Mouse (Mus musculus) adipocyte (in vitro differentiated cells): ENCODE measurements around the gene Pls1.

Experiments used
- DNase-seq: peaks from one replicate; pipeline ENCODE4 v3.0.0-alpha.2; 2016; ENCODE audit warnings: low spot score

Gene Pls1

GRCm38 (mm10) chr9:95801610-95802451 is 43.3 kb downstream of the Pls1 start:
- DNase-seq: no peak

GRCm38 (mm10) chr9:95796323-95796722 is 48.8 kb downstream of the Pls1 start:
- no peak for DNase-seq

DNA sequence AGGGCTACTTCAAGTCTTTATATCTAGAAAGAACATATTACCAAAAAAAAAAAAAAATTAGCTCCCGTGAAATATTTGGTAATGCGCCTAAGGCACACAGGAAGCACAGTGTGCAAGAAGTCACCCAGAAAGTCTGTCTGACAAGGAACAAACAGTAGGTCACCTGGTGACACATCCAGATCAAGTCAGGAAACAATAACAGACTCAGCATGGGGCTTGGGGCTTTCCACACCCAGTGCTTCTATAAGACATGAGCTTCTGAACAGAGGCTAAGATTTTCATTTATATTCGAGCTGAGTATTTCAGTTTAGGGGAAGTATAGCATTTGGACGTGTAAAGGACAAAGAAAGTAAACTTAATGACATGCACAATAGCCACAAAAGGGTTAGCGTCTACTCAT is 49.3 kb downstream of the Pls1 start:
- no peak for DNase-seq

- DNase-seq: no peak
Measured at GRCm38 (mm10) chr9:95795077-95795784, 49.9 kb downstream of the Pls1 start.

DNA sequence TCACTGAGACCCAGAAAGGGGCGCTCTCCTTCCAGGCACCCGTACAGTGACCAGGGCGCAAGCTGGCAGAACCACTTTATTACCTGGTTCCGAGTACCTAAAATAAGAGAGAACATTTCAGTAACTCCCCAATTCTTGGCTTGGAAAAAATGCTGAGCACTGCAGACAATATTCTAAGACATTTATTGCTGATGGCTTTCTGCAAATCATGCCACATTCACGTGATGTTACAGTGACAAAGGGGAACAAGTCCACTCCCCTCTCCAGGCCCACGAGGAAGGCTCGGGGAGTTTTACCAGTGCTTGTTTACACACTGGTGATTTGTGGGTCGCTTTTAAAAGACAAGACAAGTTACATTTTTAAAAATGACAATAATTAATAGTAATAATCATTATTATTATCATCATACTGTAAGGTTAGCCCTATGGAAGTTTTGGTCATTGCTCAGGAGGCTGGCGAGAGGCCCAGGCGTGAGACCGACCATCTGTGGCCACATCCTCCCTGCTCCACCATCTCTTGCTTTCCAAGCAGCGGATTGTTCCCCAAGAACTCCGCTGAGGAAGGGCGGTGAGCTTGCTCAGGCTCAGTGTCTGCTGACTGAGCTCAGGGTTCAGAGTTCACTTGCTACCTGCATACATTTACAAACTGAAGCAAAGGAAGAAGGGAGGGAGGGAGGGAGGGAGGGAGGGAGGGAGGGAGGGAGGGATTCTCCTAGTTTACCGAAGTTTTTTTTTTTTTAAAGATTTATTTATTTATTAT is 50.9 kb downstream of the Pls1 start:
- no peak for DNase-seq

DNA sequence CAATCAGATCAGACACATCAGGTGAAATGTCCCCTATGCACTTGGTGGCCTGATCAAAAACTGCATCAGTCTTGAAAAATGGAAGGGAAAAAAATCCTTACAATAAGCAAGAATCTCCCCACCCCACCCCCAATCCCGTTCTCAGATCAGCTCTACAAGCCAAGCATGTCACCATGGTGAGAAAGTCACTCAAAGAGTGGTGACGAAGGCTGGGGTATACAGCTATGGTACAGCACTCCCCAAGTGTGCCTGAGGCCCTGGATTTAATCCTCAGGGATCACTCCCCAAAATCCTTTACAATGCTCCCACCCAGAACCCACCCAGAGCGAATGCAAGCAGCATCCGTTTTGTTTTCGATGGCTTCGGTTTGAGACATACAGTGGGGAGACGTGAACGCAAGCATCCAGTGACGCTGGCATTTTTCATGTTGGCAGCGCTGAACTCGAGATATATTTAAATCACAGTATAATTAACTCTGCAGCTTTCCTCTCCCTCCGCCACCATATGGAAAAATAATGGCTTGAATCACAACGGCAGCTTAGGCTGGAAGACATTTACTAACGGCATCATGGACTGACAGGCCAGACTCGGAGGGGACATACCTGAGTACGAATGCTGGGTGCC is 60.1 kb downstream of the Pls1 start:
- no peak for DNase-seq

- no peak for DNase-seq
Measured at GRCm38 (mm10) chr9:95783646-95784293, 61.3 kb downstream of the Pls1 start.

GRCm38 (mm10) chr9:95771671-95772070 is 73.4 kb downstream of the Pls1 start:
- DNase-seq: no peak

DNA sequence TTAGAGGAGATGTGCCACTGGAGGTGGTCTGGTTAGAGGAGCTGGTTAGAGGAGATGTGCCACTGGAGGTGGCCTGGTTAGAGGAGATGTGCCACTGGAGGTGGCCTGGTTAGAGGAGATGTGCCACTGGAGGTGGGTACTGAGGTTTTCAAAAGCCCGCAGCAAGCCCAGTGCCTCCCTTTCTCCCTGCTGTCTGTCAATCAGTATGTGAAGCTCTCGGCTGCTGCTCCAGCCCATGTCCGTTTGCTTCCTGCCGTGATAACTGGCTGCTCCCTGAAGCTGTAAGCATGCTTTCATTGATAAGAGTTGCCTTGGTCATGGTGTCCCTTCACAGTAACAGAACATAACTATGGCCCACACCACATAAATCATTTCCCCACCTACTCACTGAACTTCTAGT is 81.9 kb downstream of the Pls1 start:
- DNase-seq: no peak

DNA sequence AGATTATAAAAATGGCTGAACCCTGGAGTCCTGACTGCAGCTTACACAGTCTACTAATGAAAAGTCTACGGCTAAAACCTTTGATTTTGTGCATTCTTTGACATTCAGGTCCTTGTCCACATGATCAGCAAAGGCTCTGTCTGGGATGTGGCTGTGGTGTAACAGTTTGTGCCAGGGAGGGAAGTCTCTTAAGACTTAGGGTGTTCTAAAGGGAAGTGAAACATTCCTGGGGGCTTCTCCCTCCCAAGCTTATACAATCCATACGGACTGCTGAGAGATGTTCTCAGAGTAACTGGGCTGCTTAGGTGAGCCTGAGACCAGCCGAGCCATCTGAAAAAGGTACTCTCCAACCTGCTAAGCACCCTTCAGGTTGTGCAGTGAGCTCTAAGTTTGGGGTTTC is 82.9 kb downstream of the Pls1 start:
- no peak for DNase-seq

DNA sequence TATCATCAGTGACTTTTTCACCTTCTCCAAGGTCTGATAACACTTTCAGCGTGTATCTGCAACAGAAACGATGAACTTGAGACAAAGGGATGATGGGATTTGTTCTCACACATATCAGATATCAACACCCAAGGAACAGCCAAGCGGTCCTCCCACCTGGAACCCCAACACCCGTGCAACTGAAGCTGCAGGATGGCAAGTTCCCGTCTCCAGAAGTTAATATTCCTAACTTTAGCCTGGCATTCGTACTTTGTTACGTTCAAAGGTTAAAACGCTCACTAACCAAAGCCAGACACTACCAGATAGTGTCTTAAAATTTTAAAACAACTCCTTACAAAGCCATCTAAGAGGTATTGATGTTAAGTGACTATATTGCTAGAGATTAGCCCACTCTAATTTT is 83.7 kb downstream of the Pls1 start:
- no peak for DNase-seq

- no peak for DNase-seq
Measured at GRCm38 (mm10) chr9:95750746-95751145, 94.4 kb downstream of the Pls1 start.

GRCm38 (mm10) chr9:95750037-95750511 is 95.0 kb downstream of the Pls1 start, which contains the start of gene Trpc1:
Gene Trpc1, minus strand, starts transcription at chr9:95750375.
- DNase-seq: peak; percentile 83

DNA sequence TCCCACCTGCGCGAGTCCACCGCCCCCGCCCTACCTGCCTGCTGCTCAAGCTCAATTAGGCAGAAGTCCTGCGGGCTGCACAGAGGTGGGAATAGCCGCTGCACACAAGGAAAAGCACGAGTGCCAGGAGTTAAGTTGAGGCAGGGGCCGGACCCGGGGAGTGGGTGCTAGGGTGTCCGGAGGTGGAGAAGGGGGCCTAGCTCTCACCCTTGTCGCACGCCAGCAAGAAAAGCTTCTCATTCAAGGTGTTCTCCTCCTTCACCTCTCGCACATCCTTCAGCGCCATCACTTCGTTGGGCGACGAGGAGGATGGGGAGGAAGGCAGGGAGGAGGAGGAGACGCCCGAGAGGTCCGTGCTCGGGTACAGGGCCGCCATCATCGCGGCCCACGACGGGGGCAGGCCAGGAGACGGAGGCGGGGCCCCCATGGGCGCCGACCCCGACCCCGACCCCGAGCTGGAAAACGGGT is 95.6 kb downstream of the Pls1 start:
- DNase-seq: no peak

- DNase-seq: peak; percentile 73
Measured at GRCm38 (mm10) chr9:95747298-95747697, 97.8 kb downstream of the Pls1 start.

DNA sequence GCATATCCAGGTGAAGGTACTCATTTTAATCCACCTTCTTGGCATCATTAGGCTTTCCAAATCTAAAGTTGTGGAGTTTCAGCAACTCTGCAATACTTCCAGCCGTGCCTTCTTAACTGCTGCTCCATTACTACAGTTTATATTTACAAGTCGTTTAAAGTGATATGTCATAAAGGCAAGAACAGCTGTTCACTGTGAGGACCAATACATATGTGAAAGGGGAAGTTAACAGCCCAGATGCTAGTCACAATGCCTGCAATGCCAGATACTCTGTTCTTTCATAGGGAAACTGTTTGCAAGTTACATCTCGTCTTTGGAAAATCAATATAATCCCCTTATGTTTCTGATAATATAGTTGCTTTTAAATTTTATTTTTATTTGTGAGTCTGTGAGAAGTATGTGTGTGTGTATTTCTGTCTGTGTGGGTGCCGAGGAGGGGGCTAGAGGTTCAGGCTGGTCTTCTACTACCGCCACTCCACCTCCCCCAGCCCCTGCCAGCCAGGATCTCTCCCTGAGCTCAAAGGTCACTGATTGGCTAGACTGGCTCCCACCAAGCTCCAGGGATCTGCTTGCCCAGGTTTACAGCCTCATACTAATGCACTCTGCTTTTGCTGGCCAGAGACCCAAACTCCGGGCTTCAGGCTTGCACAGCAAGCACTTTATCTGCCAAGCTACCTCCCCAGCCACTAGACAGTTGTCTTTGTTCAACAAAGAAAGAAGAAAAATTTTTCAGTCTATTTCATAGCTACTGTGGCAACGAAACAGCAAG is 100.1 kb downstream of the Pls1 start:
- no peak for DNase-seq

- no peak for DNase-seq
Measured at GRCm38 (mm10) chr9:95736238-95736637, 108.9 kb downstream of the Pls1 start.

- no peak for DNase-seq
Measured at GRCm38 (mm10) chr9:95712574-95712973, 132.5 kb downstream of the Pls1 start.

- DNase-seq: no peak
Measured at GRCm38 (mm10) chr9:95708943-95709342, 136.2 kb downstream of the Pls1 start.

GRCm38 (mm10) chr9:95705371-95705770 is 139.7 kb downstream of the Pls1 start:
- peak; percentile 19 for DNase-seq

- DNase-seq: no peak
Measured at GRCm38 (mm10) chr9:95704078-95704477, 141.0 kb downstream of the Pls1 start.
